ENCODE assay signal across 9 mouse cellular contexts in the genomic region with DNA sequence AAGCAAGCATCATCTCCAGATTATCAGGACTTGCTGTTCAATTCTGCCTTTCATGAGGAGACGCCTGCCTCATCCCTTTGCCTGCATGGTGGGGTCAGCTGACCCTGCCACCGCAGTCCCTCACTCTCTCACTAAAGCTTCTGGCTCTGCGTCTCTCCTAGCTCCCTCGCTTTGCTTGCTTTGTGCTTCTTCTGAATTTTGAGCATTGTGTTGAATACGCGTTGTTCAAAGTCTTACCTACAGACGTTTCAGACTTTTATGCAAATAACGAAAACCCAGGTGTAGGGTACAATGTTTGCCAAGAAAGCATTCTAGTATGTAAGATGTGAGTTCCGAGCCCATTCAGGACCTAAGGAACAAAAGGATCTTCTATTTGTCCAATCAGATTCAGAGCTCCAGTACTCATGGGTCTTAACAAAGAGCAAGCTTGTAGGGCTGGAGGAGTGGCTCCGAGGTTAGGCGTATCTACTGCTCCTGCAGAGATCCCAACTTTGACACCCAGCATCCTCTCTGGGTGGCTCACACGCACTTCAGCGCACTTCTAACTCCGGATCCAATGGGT.
DNase-seq lines count a peak whose midpoint lies in the region; ATAC-seq and TF ChIP-seq lines count a peak whose summit lies in the region.
"Had no signal": no experiment of that assay in that cellular context is flagged by ENCODE, and none has a peak within 500 bp of the region (broad histone marks: within the 10 kb centered on the region; RNA-seq: fewer than 3 reads in every experiment).

No protein-coding gene starts in this region.

- 31% methylated on average over 14 of the region's 14 CpGs for WGBS in heart, embryonic 15.5 days
- 18% methylated on average over 14 of the region's 14 CpGs for WGBS in hindbrain, embryonic 12.5 days
- WGBS in midbrain, embryonic 16.5 days: 8% methylated on average over 14 of the region's 14 CpGs
- 61% methylated on average over 14 of the region's 14 CpGs for WGBS in intestine, postnatal 0 days

- peaks cover 10% of the 10 kb centered on the region for H3K4me1 ChIP-seq in heart, embryonic 15.5 days (replicated peaks)
- peaks cover 17% of the 10 kb centered on the region for H3K4me1 ChIP-seq in hindbrain, embryonic 12.5 days
- H3K4me1 ChIP-seq in midbrain, embryonic 16.5 days (ENCODE audit: control insufficient read depth, insufficient read depth, low read length): peaks cover 6% of the 10 kb centered on the region
- H3K4me1 ChIP-seq in intestine, postnatal 0 days (replicated peaks; ENCODE audit: control insufficient read depth, insufficient read depth, low read length): no peaks in the 10 kb centered on the region

- no peak for TF ChIP-seq CTCF in intestine, postnatal 0 days (IDR thresholded peaks at IDR 0.05; ENCODE audit: low read depth)

- H3K27ac ChIP-seq in heart, embryonic 15.5 days: no peak overlapping the region
- H3K27ac ChIP-seq in hindbrain, embryonic 12.5 days: no peak overlapping the region
- no peak overlapping the region for H3K27ac ChIP-seq in midbrain, embryonic 16.5 days (ENCODE audit: low read length)
- H3K27ac ChIP-seq in intestine, postnatal 0 days (ENCODE audit: low read depth, low read length): no peak overlapping the region

- ATAC-seq in heart, embryonic 15.5 days (replicated peaks; ENCODE audit: insufficient number of reproducible peaks, insufficient read depth, low FRiP score, low read depth): no peak
- peak; percentile 46; the same call in 1 of the 2 replicates for ATAC-seq in hindbrain, embryonic 12.5 days (ENCODE audit: low FRiP score)
- no peak for ATAC-seq in midbrain, embryonic 16.5 days
- no peak for ATAC-seq in intestine, postnatal 0 days

- intact Hi-C loops in heart, postnatal 25 days (cut with DNase I): no loop called here

- H3K36me3 ChIP-seq in heart, embryonic 15.5 days: no peaks in the 10 kb centered on the region
- no peaks in the 10 kb centered on the region for H3K36me3 ChIP-seq in hindbrain, embryonic 12.5 days
- H3K36me3 ChIP-seq in midbrain, embryonic 16.5 days (ENCODE audit: control insufficient read depth, insufficient read depth, low read length): no peaks in the 10 kb centered on the region
- no peaks in the 10 kb centered on the region for H3K36me3 ChIP-seq in intestine, postnatal 0 days (ENCODE audit: control insufficient read depth, insufficient read depth)

- peak overlapping the region; percentile 36 for H3K4me3 ChIP-seq in heart, embryonic 15.5 days
- H3K4me3 ChIP-seq in hindbrain, embryonic 12.5 days: peak overlapping the region; percentile 24; the same call in 1 of the 2 replicates
- no peak overlapping the region; the same call in 1 of the 2 replicates for H3K4me3 ChIP-seq in midbrain, embryonic 16.5 days (ENCODE audit: low read depth, low read length)
- H3K4me3 ChIP-seq in intestine, postnatal 0 days (ENCODE audit: low read depth, low read length): no peak overlapping the region

- H3K9me3 ChIP-seq in heart, embryonic 15.5 days (replicated peaks): no peaks in the 10 kb centered on the region
- no peaks in the 10 kb centered on the region for H3K9me3 ChIP-seq in hindbrain, embryonic 12.5 days (replicated peaks)
- no peaks in the 10 kb centered on the region for H3K9me3 ChIP-seq in midbrain, embryonic 16.5 days (replicated peaks; ENCODE audit: control insufficient read depth, low read length, poor library complexity, severe bottlenecking)
- H3K9me3 ChIP-seq in intestine, postnatal 0 days (ENCODE audit: control insufficient read depth): no peaks in the 10 kb centered on the region

- DNase-seq in heart, postnatal 25 days (ENCODE audit: low spot score): no peak
- DNase-seq in embryo, embryonic 9.5 days (ENCODE audit: extremely low spot score): peak; percentile 71
- no peak for DNase-seq in gastrocnemius, postnatal 4 days (ENCODE audit: low spot score in 2 of 2)
- DNase-seq in Muller cell, postnatal 12 days (ENCODE audit: inconsistent ontology term): no peak
- DNase-seq: cerebellum, adult 11-12 months had no signal

- no peaks in the 10 kb centered on the region for H3K27me3 ChIP-seq in heart, embryonic 15.5 days
- peaks cover 3% of the 10 kb centered on the region; the same call in 1 of the 2 replicates for H3K27me3 ChIP-seq in hindbrain, embryonic 12.5 days
- H3K27me3 ChIP-seq in midbrain, embryonic 16.5 days (ENCODE audit: control insufficient read depth, insufficient read depth, low read depth, low read length): 0 out of 2 replicates have a peak, but pooled peaks cover 2% of the 10 kb centered on the region
- no peaks in the 10 kb centered on the region for H3K27me3 ChIP-seq in intestine, postnatal 0 days (replicated peaks; ENCODE audit: control insufficient read depth, insufficient read depth, low read length)

- H3K9ac ChIP-seq in heart, embryonic 15.5 days: no peak overlapping the region
- peak overlapping the region; percentile 32; the same call in 1 of the 2 replicates for H3K9ac ChIP-seq in hindbrain, embryonic 12.5 days
- no peak overlapping the region for H3K9ac ChIP-seq in midbrain, embryonic 16.5 days (ENCODE audit: low read depth, low read length)
- no peak overlapping the region for H3K9ac ChIP-seq in intestine, postnatal 0 days (ENCODE audit: low read depth, low read length)

- peak overlapping the region; percentile 61 for H3K4me2 ChIP-seq in heart, embryonic 15.5 days
- H3K4me2 ChIP-seq in hindbrain, embryonic 12.5 days (replicated peaks): peak overlapping the region; percentile 56
- peak overlapping the region; percentile 59 for H3K4me2 ChIP-seq in midbrain, embryonic 16.5 days (ENCODE audit: low read length)
- no peak overlapping the region for H3K4me2 ChIP-seq in intestine, postnatal 0 days (replicated peaks; ENCODE audit: low read depth)

Comparison
In these comparisons a context has a peak if more than half of its experiments do, and no peak if none do; other contexts are left out.
1. H3K4me3 ChIP-seq: peak in heart, embryonic 15.5 days (single experiment) and hindbrain, embryonic 12.5 days (single experiment); none in midbrain, embryonic 16.5 days (single experiment) and intestine, postnatal 0 days (single experiment).